ENCODE assay signal across 13 mouse cellular contexts in genomic region chr1:187270318-187271247, GRCm38 (mm10). TPM values are rescaled to one million over a fixed set of nuclear protein-coding genes. Genes with fewer than 3 reads are reported as not detected.
DNase-seq lines count a peak whose midpoint lies in the region; ATAC-seq and TF ChIP-seq lines count a peak whose summit lies in the region.
"Had no signal": no experiment of that assay in that cellular context is flagged by ENCODE, and none has a peak within 500 bp of the region (broad histone marks: within the 10 kb centered on the region; RNA-seq: fewer than 3 reads in every experiment).

No protein-coding gene starts in this region.

- no peak for TF ChIP-seq POLR2A in lung, adult 2 months (IDR thresholded peaks at IDR 0.05; ENCODE audit: borderline replicate concordance, extremely low read depth, low read depth, low read length)
- TF ChIP-seq POLR2A in embryonic fibroblast, embryonic 13.5 days (IDR thresholded peaks at IDR 0.05; ENCODE audit: low read depth, low read length): no peak

- H3K4me3 ChIP-seq in lung, adult 2 months (replicated peaks; ENCODE audit: extremely low read depth, low read depth, low read length): no peak overlapping the region
- H3K4me3 ChIP-seq in embryonic fibroblast, embryonic 13.5 days (ENCODE audit: insufficient read depth, low read length): no peak overlapping the region
- H3K4me3 ChIP-seq in neural tube, embryonic 15.5 days (replicated peaks): no peak overlapping the region
- no peak overlapping the region for H3K4me3 ChIP-seq in midbrain, embryonic 11.5 days (ENCODE audit: low read depth, low read length)
- H3K4me3 ChIP-seq: neural tube, embryonic 12.5 days; stomach, embryonic 15.5 days had no signal

- no peaks in the 10 kb centered on the region for H3K9me3 ChIP-seq in neural tube, embryonic 15.5 days (replicated peaks)
- no peaks in the 10 kb centered on the region for H3K9me3 ChIP-seq in midbrain, embryonic 11.5 days (ENCODE audit: control insufficient read depth, low read length)
- H3K9me3 ChIP-seq: neural tube, embryonic 12.5 days; stomach, embryonic 15.5 days had no signal

- no peaks in the 10 kb centered on the region for H3K4me1 ChIP-seq in lung, adult 2 months (ENCODE audit: control insufficient read depth, insufficient read depth, low read length)
- H3K4me1 ChIP-seq in embryonic fibroblast, embryonic 13.5 days (ENCODE audit: control insufficient read depth, insufficient read depth, low read length): no peaks in the 10 kb centered on the region; the same call in 1 of the 2 replicates
- peaks cover 24% of the 10 kb centered on the region; the same call in 1 of the 2 replicates for H3K4me1 ChIP-seq in neural tube, embryonic 15.5 days
- H3K4me1 ChIP-seq in midbrain, embryonic 11.5 days (ENCODE audit: control insufficient read depth, insufficient read depth, low read length): peaks cover 9% of the 10 kb centered on the region
- H3K4me1 ChIP-seq: stomach, embryonic 15.5 days had no signal

- 66% methylated on average over 10 of the region's 10 CpGs for WGBS in lung, adult 2 months
- WGBS in neural tube, embryonic 15.5 days: 50% methylated on average over 10 of the region's 10 CpGs
- whole genome bisulfite sequencing in midbrain, embryonic 11.5 days: 83% methylated on average over 10 of the region's 10 CpGs

- no peak overlapping the region for H3K4me2 ChIP-seq in neural tube, embryonic 15.5 days
- no peak overlapping the region for H3K4me2 ChIP-seq in midbrain, embryonic 11.5 days
- H3K4me2 ChIP-seq: neural tube, embryonic 12.5 days; stomach, embryonic 15.5 days had no signal

- peak overlapping the region; percentile 25; the same call in 1 of the 2 replicates for H3K27ac ChIP-seq in embryonic fibroblast, embryonic 13.5 days (ENCODE audit: insufficient read depth, low read length)
- H3K27ac ChIP-seq in neural tube, embryonic 15.5 days (replicated peaks): no peak overlapping the region
- no peak overlapping the region for H3K27ac ChIP-seq in midbrain, embryonic 11.5 days (ENCODE audit: low read depth, low read length)
- H3K27ac ChIP-seq: liver, embryonic 14.5 days; neural tube, embryonic 12.5 days; stomach, embryonic 15.5 days had no signal

- DNase-seq in gastrocnemius, adult 18-20 months (ENCODE audit: low spot score): peak; percentile 24
- DNase-seq in gastrocnemius, adult 8-10 months (ENCODE audit: low spot score in 2 of 2): no peak
- peak; percentile 8 to 34 for DNase-seq in lung, adult 18-20 months
- no peak for DNase-seq in lung, adult 2 months
- DNase-seq in kidney, postnatal 14 days: no peak
- no peak for DNase-seq in midbrain, embryonic 11.5 days (ENCODE audit: low spot score, missing footprints)
- DNase-seq: gastrocnemius, postnatal 25 days had no signal

- no peaks in the 10 kb centered on the region for H3K27me3 ChIP-seq in neural tube, embryonic 15.5 days (replicated peaks)
- no peaks in the 10 kb centered on the region for H3K27me3 ChIP-seq in midbrain, embryonic 11.5 days (ENCODE audit: control insufficient read depth, insufficient read depth, low read length)
- H3K27me3 ChIP-seq: CH12.LX; neural tube, embryonic 12.5 days; stomach, embryonic 15.5 days had no signal

- no peak overlapping the region for H3K9ac ChIP-seq in neural tube, embryonic 15.5 days (replicated peaks)
- H3K9ac ChIP-seq in midbrain, embryonic 11.5 days (ENCODE audit: low read length): no peak overlapping the region
- H3K9ac ChIP-seq: liver, embryonic 14.5 days; neural tube, embryonic 12.5 days; stomach, embryonic 15.5 days had no signal

- no peak for TF ChIP-seq CTCF in lung, adult 2 months (IDR thresholded peaks at IDR 0.05; ENCODE audit: insufficient read depth, low read length)
- no peak for TF ChIP-seq CTCF in embryonic fibroblast, embryonic 13.5 days (IDR thresholded peaks at IDR 0.05; ENCODE audit: borderline replicate concordance, insufficient read depth, low read length)

- 0 out of 2 replicates have a peak, but pooled peaks have one; percentile 38 for ATAC-seq in neural tube, embryonic 15.5 days (ENCODE audit: low FRiP score)
- no peak for ATAC-seq in midbrain, embryonic 11.5 days (ENCODE audit: low FRiP score)

- no peaks in the 10 kb centered on the region for H3K36me3 ChIP-seq in neural tube, embryonic 15.5 days
- no peaks in the 10 kb centered on the region for H3K36me3 ChIP-seq in midbrain, embryonic 11.5 days (ENCODE audit: control insufficient read depth, insufficient read depth, low read length)
- H3K36me3 ChIP-seq: neural tube, embryonic 12.5 days; stomach, embryonic 15.5 days had no signal

RNA-seq across cellular contexts. Expression of gene Gpatch2, which starts 55.3 kb away (rescaled TPM):
- 10 to 100 TPM in 1 of 2 experiments, 1 to 10 TPM in 1; 9.2 to 10.8 TPM for total RNA-seq in gastrocnemius, adult 18-20 months (2021)
- total RNA-seq in gastrocnemius, adult 8-10 months (2022): 10 to 100 TPM in 1 of 4 experiments, 1 to 10 TPM in 3; 7.2 to 10.4 (median 8.2) TPM
- polyA plus RNA-seq in lung, adult 2 months (2012; rRNA removed): 6.6 and 9.9 TPM in 2 replicates
- polyA plus RNA-seq in embryonic fibroblast, embryonic 13.5 days (2011; ENCODE audit: insufficient read length, low read depth, missing spikeins): 10.5 and 16.7 TPM in 2 replicates
- polyA plus RNA-seq in neural tube, embryonic 15.5 days (2015; fragmentation: Nextera tagmentation; extraction: Ambion mirVana): 14.3 and 16.5 TPM in 2 replicates
- 25.0 and 25.1 TPM in 2 replicates for polyA plus RNA-seq in midbrain, embryonic 11.5 days (2014; fragmentation: Nextera tagmentation; extraction: Ambion mirVana)

RNA-seq across cellular contexts. Expression of gene Spata17, which starts 55.3 kb away (rescaled TPM):
- under 1 TPM in 1 of 2 experiments, not detected in 1; 0.33 TPM for total RNA-seq in gastrocnemius, adult 18-20 months (2021)
- not detected for total RNA-seq in gastrocnemius, adult 8-10 months (2022)
- polyA plus RNA-seq in lung, adult 2 months (2012; rRNA removed): 2.5 and 2.8 TPM in 2 replicates
- 0.65 TPM in 1 of 2 replicates, not detected in the other for polyA plus RNA-seq in embryonic fibroblast, embryonic 13.5 days (2011; ENCODE audit: insufficient read length, low read depth, missing spikeins)
- polyA plus RNA-seq in neural tube, embryonic 15.5 days (2015; fragmentation: Nextera tagmentation; extraction: Ambion mirVana): 1.8 and 2.0 TPM in 2 replicates
- 0.92 and 1.2 TPM in 2 replicates for polyA plus RNA-seq in midbrain, embryonic 11.5 days (2014; fragmentation: Nextera tagmentation; extraction: Ambion mirVana)
- total RNA-seq: CH12.LX had no signal

Comparison
In these comparisons a context has a peak if more than half of its experiments do, and no peak if none do; other contexts are left out.
1. DNase-seq: peak in gastrocnemius, adult 18-20 months (single experiment) and lung, adult 18-20 months (2 of 2); none in gastrocnemius, adult 8-10 months (0 of 2), lung, adult 2 months (single experiment), kidney, postnatal 14 days (single experiment) and midbrain, embryonic 11.5 days (single experiment).